Mouse (Mus musculus) lung, embryonic 14.5 days (tissue): ENCODE measurements at regions not wholly inside any gene's neighbourhood (a gene's known extent, or its start where the extent isn't known, plus 50 kb on each side); places are given as distances from the start of the nearest gene placed in this dataset.
A peak's percentile ranks its signal among the peaks of the same experiment; 100 is the strongest.

Experiments
- ATAC-seq: fragments of 200-750 bp; cut with Nextera tagmentation; 2 replicates; pipeline ENCODE4 v1.8.0; 2017; ENCODE audit warnings: mild to moderate bottlenecking, moderate TSS enrichment, moderate library complexity; ENCODE audit not compliant: insufficient read depth
- DNase-seq: peaks from one replicate; pipeline ENCODE4 v3.0.0-alpha.2; 2015
- H3K27ac ChIP-seq: fragments of 300-500 bp; sonication (generic); 2 replicates; pipeline ENCODE4 v1.5.1; 2014; ENCODE audit warnings: low read depth, mild to moderate bottlenecking, moderate library complexity
- H3K27me3 ChIP-seq: fragments of 300-500 bp; sonication (generic); 2 replicates; pipeline ENCODE4 v1.6.1; 2014; ENCODE audit warnings: low read length, control low read depth; ENCODE audit not compliant: insufficient read depth
- H3K36me3 ChIP-seq: fragments of 300-500 bp; sonication (generic); 2 replicates; pipeline ENCODE4 v1.6.1; 2014; ENCODE audit warnings: control low read depth; ENCODE audit not compliant: insufficient read depth
- H3K4me1 ChIP-seq: fragments of 300-500 bp; sonication (generic); 2 replicates; pipeline ENCODE4 v1.6.1; 2014; ENCODE audit warnings: antibody characterized with exemption, control low read depth; ENCODE audit not compliant: insufficient read depth
- H3K4me2 ChIP-seq: fragments of 300-500 bp; sonication (generic); 2 replicates; pipeline ENCODE4 v1.6.1; 2014; ENCODE audit warnings: mild to moderate bottlenecking
- H3K4me3 ChIP-seq: fragments of 300-500 bp; sonication (generic); 2 replicates; pipeline ENCODE4 v1.5.1; 2014; ENCODE audit warnings: low read depth, low read length
- H3K9ac ChIP-seq: fragments of 300-500 bp; sonication (generic); 2 replicates; pipeline ENCODE4 v1.6.1; 2014
- H3K9me3 ChIP-seq: fragments of 300-500 bp; sonication (generic); 2 replicates; pipeline ENCODE4 v1.6.1; 2016; ENCODE audit warnings: low read depth, low read length, control low read depth
- CTCF ChIP-seq: IDR thresholded peaks from 2 replicates; pipeline ENCODE4 v1.5.1; 2016; ENCODE audit warnings: antibody characterized with exemption, low read depth
- WGBS: fragments of 180-500 bp; shearing (Covaris S2); extraction: QIAGEN DNeasy Blood & Tissue Kit; methylation state at CpG from one replicate; pipeline ENCODE4 v1.1.7; 2014; 5-methylcytosine and 5-hydroxymethylcytosine counted together

- 32% methylated on average over 10 of the region's 10 CpGs for WGBS
- H3K27me3 ChIP-seq: no peaks in the 10 kb centered on the region
Measured at GRCm38 (mm10) chr15:96115196-96115595, 172.1 kb upstream of the Arid2 start.

GRCm38 (mm10) chr15:96119240-96119639 lies 168.1 kb upstream of the Arid2 start:
- Histone ChIP-seq H3K36me3 (no peaks in the 10 kb centered on the region), H3K9ac (no peak overlapping the region), H3K4me1 (no peaks in the 10 kb centered on the region), H3K4me3 (no peak overlapping the region), H3K9me3 (no peaks in the 10 kb centered on the region), H3K27me3 (no peaks in the 10 kb centered on the region), H3K4me2 (no peak overlapping the region), H3K27ac (no peak overlapping the region)
- WGBS: 88% methylated on average over 7 of the region's 7 CpGs
- no peak for DNase-seq
- no peak for TF ChIP-seq CTCF
- ATAC-seq: no peak

More at GRCm38 (mm10) chr15:96115196-96115595, 172.1 kb upstream of the Arid2 start:
- H3K36me3 ChIP-seq: no peaks in the 10 kb centered on the region
- TF ChIP-seq CTCF: no peak
- H3K9me3 ChIP-seq: no peaks in the 10 kb centered on the region
- H3K9ac ChIP-seq: no peak overlapping the region
- no peak overlapping the region for H3K4me2 ChIP-seq
- H3K4me1 ChIP-seq: no peaks in the 10 kb centered on the region
- DNase-seq (no peak), ATAC-seq (no peak)
- H3K4me3 ChIP-seq: no peak overlapping the region
- H3K27ac ChIP-seq: no peak overlapping the region

GRCm38 (mm10) chr15:96124397-96124796 lies 162.9 kb upstream of the Arid2 start:
- Histone ChIP-seq H3K9ac (no peak overlapping the region), H3K27me3 (no peaks in the 10 kb centered on the region), H3K36me3 (no peaks in the 10 kb centered on the region), H3K27ac (no peak overlapping the region), H3K4me2 (no peak overlapping the region), H3K9me3 (no peaks in the 10 kb centered on the region), H3K4me3 (no peak overlapping the region), H3K4me1 (no peaks in the 10 kb centered on the region)
- WGBS: 36% methylated on average over 6 of the region's 6 CpGs
- DNase-seq (no peak), ATAC-seq (no peak)
- TF ChIP-seq CTCF: no peak

GRCm38 (mm10) chr15:96129699-96130098 lies 157.6 kb upstream of the Arid2 start:
- H3K4me3 ChIP-seq: no peak overlapping the region
- peaks cover 3% of the 10 kb centered on the region; the same call in 1 of the 2 replicates for H3K4me1 ChIP-seq
- 88% methylated on average over 4 of the region's 4 CpGs for WGBS
- H3K27me3 ChIP-seq: no peaks in the 10 kb centered on the region
- no peak overlapping the region for H3K9ac ChIP-seq
- H3K4me2 ChIP-seq: no peak overlapping the region
- ATAC-seq (no peak), DNase-seq (no peak)
- TF ChIP-seq CTCF: no peak
- H3K36me3 ChIP-seq: no peaks in the 10 kb centered on the region
- no peak overlapping the region for H3K27ac ChIP-seq
- no peaks in the 10 kb centered on the region for H3K9me3 ChIP-seq

GRCm38 (mm10) chr15:96130531-96130930 lies 156.8 kb upstream of the Arid2 start:
- Histone ChIP-seq H3K4me3 (no peak overlapping the region), H3K27ac (no peak overlapping the region), H3K27me3 (no peaks in the 10 kb centered on the region), H3K4me1 (peaks cover 7% of the 10 kb centered on the region; the same call in 1 of the 2 replicates), H3K9ac (no peak overlapping the region), H3K36me3 (no peaks in the 10 kb centered on the region), H3K4me2 (no peak overlapping the region), H3K9me3 (no peaks in the 10 kb centered on the region)
- WGBS: 55% methylated on average over 8 of the region's 8 CpGs
- ATAC-seq (no peak), DNase-seq (no peak)
- TF ChIP-seq CTCF: no peak

- H3K9me3 ChIP-seq: no peaks in the 10 kb centered on the region
- ATAC-seq: no peak
- TF ChIP-seq CTCF: no peak
- no peak overlapping the region for H3K27ac ChIP-seq
- no peak overlapping the region for H3K4me2 ChIP-seq
- peaks cover 8% of the 10 kb centered on the region; the same call in 1 of the 2 replicates for H3K4me1 ChIP-seq
- no peak for DNase-seq
- H3K4me3 ChIP-seq: no peak overlapping the region
- H3K9ac ChIP-seq: no peak overlapping the region
- no peaks in the 10 kb centered on the region for H3K36me3 ChIP-seq
- no peaks in the 10 kb centered on the region for H3K27me3 ChIP-seq
Measured at GRCm38 (mm10) chr15:96131582-96132091, 155.7 kb upstream of the Arid2 start.

GRCm38 (mm10) chr15:96132636-96133035 lies 154.7 kb upstream of the Arid2 start:
- no peak overlapping the region for H3K4me2 ChIP-seq
- H3K4me3 ChIP-seq: no peak overlapping the region
- ATAC-seq: peak; percentile 90
- TF ChIP-seq CTCF: no peak
- peak; percentile 77 for DNase-seq
- no peaks in the 10 kb centered on the region for H3K9me3 ChIP-seq
- H3K9ac ChIP-seq: no peak overlapping the region
- H3K36me3 ChIP-seq: no peaks in the 10 kb centered on the region
- H3K27me3 ChIP-seq: no peaks in the 10 kb centered on the region
- 38% methylated on average over 3 of the region's 3 CpGs for WGBS
- peaks cover 8% of the 10 kb centered on the region; the same call in 1 of the 2 replicates for H3K4me1 ChIP-seq
- H3K27ac ChIP-seq: 0 out of 2 replicates have a peak overlapping the region, but pooled peaks have one; percentile 2
